Mouse (Mus musculus) MEL (cell line): ENCODE measurements at regions not wholly inside any gene's neighbourhood (a gene's known extent, or its start where the extent isn't known, plus 50 kb on each side); places are given as distances from the start of the nearest gene placed in this dataset.

Source experiments
- CHD1 ChIP-seq: IDR thresholded peaks from 2 replicates; pipeline ENCODE4 v1.6.1; 2012; ENCODE audit warnings: low read depth, mild to moderate bottlenecking, inconsistent platforms, low read length, improper control_type of control experiment
- CTCF ChIP-seq, 3 experiments: IDR thresholded peaks in 2 of 3; conservative IDR thresholded peaks in 1 of 3; 2 replicates each; pipeline ENCODE4 v1.5.1; 2011 to 2012; ENCODE audit warnings: low read length in 3 of 3, low read depth in 2 of 3, mild to moderate bottlenecking in 2 of 3, improper control_type of control experiment in 1 of 3, inconsistent platforms in 1 of 3, mixed read lengths in 1 of 3, moderate library complexity in 1 of 3; ENCODE audit not compliant: control insufficient read depth in 1 of 3, insufficient read depth in 1 of 3, poor library complexity in 1 of 3, severe bottlenecking in 1 of 3
- EP300 ChIP-seq, 2 experiments: IDR thresholded peaks; 2 replicates each; pipeline ENCODE4 v1.6.1; 2011; ENCODE audit warnings: improper control_type of control experiment in 2 of 2, low read length in 2 of 2, low read depth in 1 of 2, mild to moderate bottlenecking in 1 of 2
- GATA1 ChIP-seq: IDR thresholded peaks from 2 replicates; pipeline ENCODE4 v1.6.1; 2011; ENCODE audit warnings: low read depth, low read length, improper control_type of control experiment
- HCFC1 ChIP-seq: IDR thresholded peaks from 2 replicates; pipeline ENCODE4 v1.6.1; 2012; ENCODE audit warnings: low read depth, mild to moderate bottlenecking, inconsistent platforms, low read length, improper control_type of control experiment, moderate library complexity
- JUND ChIP-seq: IDR thresholded peaks from 2 replicates; pipeline ENCODE4 v1.6.1; 2011; ENCODE audit warnings: low read depth, mild to moderate bottlenecking, improper control_type of control experiment, low read length
- KAT2A ChIP-seq: conservative IDR thresholded peaks from 2 replicates; pipeline ENCODE4 v1.6.1; 2012; ENCODE audit warnings: low read depth, low read length, improper control_type of control experiment, inconsistent platforms
- MAX ChIP-seq: IDR thresholded peaks from 2 replicates; pipeline ENCODE4 v1.6.1; 2011; ENCODE audit warnings: low read length, improper control_type of control experiment
- MXI1 ChIP-seq: IDR thresholded peaks from 2 replicates; pipeline ENCODE4 v1.6.1; 2011; ENCODE audit warnings: mild to moderate bottlenecking, low read depth, low read length, improper control_type of control experiment
- POLR2A ChIP-seq, 2 experiments: IDR thresholded peaks; 2 replicates each; pipeline ENCODE4 v1.6.1; 2011 to 2012; ENCODE audit warnings: low read length in 2 of 2, mild to moderate bottlenecking in 2 of 2, control low read depth in 1 of 2, improper control_type of control experiment in 1 of 2, low read depth in 1 of 2, moderate library complexity in 1 of 2; ENCODE audit not compliant: control insufficient read depth in 1 of 2, insufficient read depth in 1 of 2, poor library complexity in 1 of 2
- SMC3 ChIP-seq: IDR thresholded peaks from 2 replicates; pipeline ENCODE4 v1.6.1; 2011; ENCODE audit warnings: low read depth, low read length, improper control_type of control experiment
- ZKSCAN1 ChIP-seq: IDR thresholded peaks from 2 replicates; pipeline ENCODE4 v1.6.1; 2012; ENCODE audit warnings: low read depth, mild to moderate bottlenecking, inconsistent platforms, low read length, improper control_type of control experiment, moderate library complexity

- TF ChIP-seq EP300 (IDR thresholded peaks at IDR 0.05; ENCODE audit: low read depth in 1 of 2, low read length in 2 of 2) (no peak), CTCF (IDR thresholded peaks at IDR 0.05 in 2 of 3, conservative IDR thresholded peaks at IDR 0.05 in 1 of 3; ENCODE audit: control insufficient read depth in 1 of 3, insufficient read depth in 1 of 3, low read depth in 2 of 3, low read length in 3 of 3, poor library complexity in 1 of 3, severe bottlenecking in 1 of 3) (no peak), GATA1 (no peak), JUND (no peak), MXI1 (no peak), ZKSCAN1 (no peak), SMC3 (no peak), CHD1 (no peak), HCFC1 (no peak), KAT2A (no peak), MAX (no peak), POLR2A (IDR thresholded peaks at IDR 0.05; ENCODE audit: control insufficient read depth in 1 of 2, insufficient read depth in 1 of 2, low read depth in 1 of 2, low read length in 2 of 2, poor library complexity in 1 of 2) (no peak)
Observed at GRCm38 (mm10) chr8:86325040-86325439, 255.4 kb downstream of the Abcc12 start.
